Comparison of ENCODE assay signal across 8 mouse cellular contexts in genomic region chr5:123930508-123930989, GRCm38 (mm10). TPM values are rescaled to one million over a fixed set of nuclear protein-coding genes. Genes with fewer than 3 reads are reported as not detected.
DNase-seq lines count a peak whose midpoint lies in the region; ATAC-seq and TF ChIP-seq lines count a peak whose summit lies in the region.

Gene Ccdc62, plus strand, starts transcription at chr5:123930679.

- peaks cover 36% of the 10 kb centered on the region for H3K4me1 ChIP-seq in erythroblast, embryonic 14.5 days (ENCODE audit: control insufficient read depth)
- H3K4me1 ChIP-seq in heart, embryonic 12.5 days (replicated peaks) = peaks cover 13% of the 10 kb centered on the region
- no peaks in the 10 kb centered on the region for H3K4me1 ChIP-seq in kidney, postnatal 0 days (replicated peaks; ENCODE audit: insufficient read depth, low read length)
- 0 out of 2 replicates have a peak, but pooled peaks cover 3% of the 10 kb centered on the region for H3K4me1 ChIP-seq in liver, embryonic 11.5 days (replicated peaks; ENCODE audit: control insufficient read depth, insufficient read depth, low read length)
- 0 out of 2 replicates have a peak, but pooled peaks cover 4% of the 10 kb centered on the region for H3K4me1 ChIP-seq in stomach, embryonic 14.5 days (ENCODE audit: control insufficient read depth, insufficient read depth, low read length)

- peaks cover 32% of the 10 kb centered on the region for H3K36me3 ChIP-seq in C2C12 (ENCODE audit: control insufficient read depth, insufficient read depth)
- H3K36me3 ChIP-seq in erythroblast, embryonic 14.5 days (ENCODE audit: control insufficient read depth) = peaks cover 31% of the 10 kb centered on the region
- peaks cover 35% of the 10 kb centered on the region for H3K36me3 ChIP-seq in heart, embryonic 12.5 days
- H3K36me3 ChIP-seq in kidney, postnatal 0 days (ENCODE audit: insufficient read depth, low read length) = peaks cover 22% of the 10 kb centered on the region; the same call in 1 of the 2 replicates
- peaks cover 25% of the 10 kb centered on the region for H3K36me3 ChIP-seq in liver, embryonic 11.5 days (ENCODE audit: control insufficient read depth, insufficient read depth, low read length)
- peaks cover 32% of the 10 kb centered on the region for H3K36me3 ChIP-seq in stomach, embryonic 14.5 days (ENCODE audit: control insufficient read depth, insufficient read depth, low read length)

- H3ac ChIP-seq in C2C12 (ENCODE audit: control insufficient read depth, insufficient read length, low read depth) = peak within 1 kb of the TSS; percentile 59

- no peaks in the 10 kb centered on the region for H3K79me2 ChIP-seq in C2C12 (ENCODE audit: control insufficient read depth, insufficient read depth)

- no peaks in the 10 kb centered on the region for H3K9me3 ChIP-seq in erythroblast, embryonic 14.5 days (ENCODE audit: control insufficient read depth, low read length)
- H3K9me3 ChIP-seq in heart, embryonic 12.5 days (replicated peaks) = no peaks in the 10 kb centered on the region
- H3K9me3 ChIP-seq in kidney, postnatal 0 days (replicated peaks; ENCODE audit: low read length) = no peaks in the 10 kb centered on the region
- H3K9me3 ChIP-seq in liver, embryonic 11.5 days (ENCODE audit: control insufficient read depth, low read length) = no peaks in the 10 kb centered on the region
- no peaks in the 10 kb centered on the region for H3K9me3 ChIP-seq in stomach, embryonic 14.5 days (ENCODE audit: control insufficient read depth, low read depth, low read length)

- peak; percentile 97 for ATAC-seq in heart, embryonic 12.5 days (ENCODE audit: insufficient number of reproducible peaks, low FRiP score)
- ATAC-seq in kidney, postnatal 0 days (replicated peaks; ENCODE audit: low FRiP score, low read depth) = peak; percentile 98
- peak; percentile 93 for ATAC-seq in liver, embryonic 11.5 days (replicated peaks; ENCODE audit: low FRiP score)
- ATAC-seq in stomach, embryonic 14.5 days (ENCODE audit: insufficient number of reproducible peaks, insufficient read depth, low FRiP score, low read depth) = peak; percentile 96

- peak within 1 kb of the TSS; percentile 44 for H3K4me3 ChIP-seq in C2C12 (ENCODE audit: insufficient read depth, poor library complexity, severe bottlenecking)
- peak within 1 kb of the TSS; percentile 77 for H3K4me3 ChIP-seq in erythroblast, embryonic 14.5 days (replicated peaks)
- H3K4me3 ChIP-seq in heart, embryonic 12.5 days = peak within 1 kb of the TSS; percentile 80
- peak within 1 kb of the TSS; percentile 81 for H3K4me3 ChIP-seq in kidney, postnatal 0 days (replicated peaks; ENCODE audit: low read depth, low read length)
- peak within 1 kb of the TSS; percentile 77 for H3K4me3 ChIP-seq in liver, embryonic 11.5 days (ENCODE audit: low read depth, low read length)
- H3K4me3 ChIP-seq in stomach, embryonic 14.5 days (ENCODE audit: low read depth, low read length) = peak within 1 kb of the TSS; percentile 57

- TF ChIP-seq POLR2A in brain, embryonic 14.5 days (IDR thresholded peaks at IDR 0.05; ENCODE audit: borderline replicate concordance, extremely low read depth, insufficient read depth, insufficient read length, poor library complexity, severe bottlenecking) = peak; percentile 100

- peak within 1 kb of the TSS; percentile 89 for H3K27ac ChIP-seq in heart, embryonic 12.5 days (ENCODE audit: poor library complexity, severe bottlenecking)
- peak within 1 kb of the TSS; percentile 85 for H3K27ac ChIP-seq in kidney, postnatal 0 days
- H3K27ac ChIP-seq in liver, embryonic 11.5 days (ENCODE audit: low read depth, low read length) = peak within 1 kb of the TSS; percentile 83
- H3K27ac ChIP-seq in stomach, embryonic 14.5 days (ENCODE audit: low read length) = peak within 1 kb of the TSS; percentile 78

- H3K79me3 ChIP-seq in C2C12 (ENCODE audit: low read depth) = no peaks in the 10 kb centered on the region

- no peaks in the 10 kb centered on the region for H3K27me3 ChIP-seq in C2C12 (ENCODE audit: control insufficient read depth, insufficient read depth, insufficient read length)
- no peaks in the 10 kb centered on the region for H3K27me3 ChIP-seq in erythroblast, embryonic 14.5 days (ENCODE audit: control insufficient read depth)
- no peaks in the 10 kb centered on the region for H3K27me3 ChIP-seq in heart, embryonic 12.5 days (replicated peaks)
- no peaks in the 10 kb centered on the region for H3K27me3 ChIP-seq in kidney, postnatal 0 days (ENCODE audit: insufficient read depth, low read length)
- H3K27me3 ChIP-seq in liver, embryonic 11.5 days (replicated peaks; ENCODE audit: control insufficient read depth, insufficient read depth, low read length) = no peaks in the 10 kb centered on the region
- no peaks in the 10 kb centered on the region for H3K27me3 ChIP-seq in stomach, embryonic 14.5 days (ENCODE audit: control insufficient read depth, insufficient read depth, low read length)

- under 1% methylated on average over 56 of the region's 56 CpGs for WGBS in heart, embryonic 12.5 days
- WGBS in kidney, postnatal 0 days = under 1% methylated on average over 56 of the region's 56 CpGs
- WGBS in liver, embryonic 11.5 days = under 1% methylated on average over 56 of the region's 56 CpGs
- WGBS in stomach, embryonic 14.5 days = under 1% methylated on average over 56 of the region's 56 CpGs

- H3K4me2 ChIP-seq in heart, embryonic 12.5 days = peak within 1 kb of the TSS; percentile 87
- peak within 1 kb of the TSS; percentile 86 for H3K4me2 ChIP-seq in kidney, postnatal 0 days (ENCODE audit: low read length)
- peak within 1 kb of the TSS; percentile 78 for H3K4me2 ChIP-seq in liver, embryonic 11.5 days
- peak within 1 kb of the TSS; percentile 40 for H3K4me2 ChIP-seq in stomach, embryonic 14.5 days (replicated peaks; ENCODE audit: low read depth, low read length)

- no peak for TF ChIP-seq CTCF in C2C12 (IDR thresholded peaks at IDR 0.05; ENCODE audit: control insufficient read depth, insufficient read depth, insufficient read length)
- no peak for TF ChIP-seq CTCF in brain, embryonic 14.5 days (IDR thresholded peaks at IDR 0.05; ENCODE audit: borderline replicate concordance, extremely low read depth, insufficient read depth, insufficient read length)
- TF ChIP-seq CTCF in kidney, postnatal 0 days (IDR thresholded peaks at IDR 0.05; ENCODE audit: low read depth) = no peak

- peak; percentile 98 for DNase-seq in brain, embryonic 14.5 days (ENCODE audit: low read depth)
- DNase-seq in kidney, postnatal 0 days (ENCODE audit: low spot score) = peak; percentile 97
- DNase-seq in liver, embryonic 11.5 days (ENCODE audit: low spot score) = peak; percentile 91
- peak; percentile 96 for DNase-seq in naive thymus-derived CD4-positive, alpha-beta T cell, adult 2 months (ENCODE audit: low read depth)

- peak within 1 kb of the TSS; percentile 95 for H3K9ac ChIP-seq in heart, embryonic 12.5 days
- peak within 1 kb of the TSS; percentile 93 for H3K9ac ChIP-seq in kidney, postnatal 0 days (ENCODE audit: low read depth, low read length)
- peak within 1 kb of the TSS; percentile 96 for H3K9ac ChIP-seq in liver, embryonic 11.5 days (ENCODE audit: low read depth, low read length)
- peak within 1 kb of the TSS; percentile 77 for H3K9ac ChIP-seq in stomach, embryonic 14.5 days (replicated peaks; ENCODE audit: low read depth, low read length)

TF ChIP-seq in C2C12, 6 proteins besides CTCF, POLR2A, EP300 and RAD21:
- peak; percentile 47 for TF ChIP-seq MAX (IDR thresholded peaks at IDR 0.05)
- TF ChIP-seq CEBPB (IDR thresholded peaks at IDR 0.05; ENCODE audit: low read depth) = peak; percentile 15
- TF ChIP-seq FOSL1 (IDR thresholded peaks at IDR 0.05; ENCODE audit: insufficient read depth, low read length, poor library complexity, severe bottlenecking) = no peak
- no peak for TF ChIP-seq USF1 (IDR thresholded peaks at IDR 0.05; ENCODE audit: low read depth)
- TF ChIP-seq MYOD1 (IDR thresholded peaks at IDR 0.05; ENCODE audit: control insufficient read depth, insufficient read length, low read depth) = no peak
- TF ChIP-seq MYOG (IDR thresholded peaks at IDR 0.05; ENCODE audit: control insufficient read depth, extremely low read depth, insufficient read length) = no peak
TF ChIP-seq in C2C12: peak in this region for 2.

RNA-seq across cellular contexts. Expression of gene Ccdc62, which starts in this region (rescaled TPM):
- 2.5 TPM for polyA plus RNA-seq in C2C12 (2012; fragmentation: generic; extraction: Trizol)
- polyA plus RNA-seq in brain, embryonic 14.5 days (2012; rRNA removed) = 6.8 and 7.1 TPM in 2 replicates
- 0.05 and 0.65 TPM in 2 replicates for polyA plus RNA-seq in erythroblast, embryonic 14.5 days (2012)
- 2.5 and 7.1 TPM in 2 replicates for polyA plus RNA-seq in heart, embryonic 12.5 days (2016; fragmentation: Nextera tagmentation; extraction: Ambion mirVana)
- polyA plus RNA-seq in kidney, postnatal 0 days (2015; fragmentation: Nextera tagmentation; extraction: Ambion mirVana) = 6.4 and 7.1 TPM in 2 replicates
- 5.9 and 7.1 TPM in 2 replicates for polyA plus RNA-seq in liver, embryonic 11.5 days (2014; fragmentation: Nextera tagmentation; extraction: Ambion mirVana)
- 9.0 and 9.3 TPM in 2 replicates for polyA plus RNA-seq in stomach, embryonic 14.5 days (2014; fragmentation: Nextera tagmentation; extraction: Ambion mirVana)

Comparison
In these comparisons a context has a peak if more than half of its experiments do, and no peak if none do; other contexts are left out.
1. Peak in every context shown above with its lines: DNase-seq, ATAC-seq, H3K4me3 ChIP-seq and H3K27ac ChIP-seq.